Mouse (Mus musculus) liver, adult 2 months (tissue): ENCODE measurements at regions not wholly inside any gene's neighbourhood (a gene's known extent, or its start where the extent isn't known, plus 50 kb on each side); places are given as distances from the start of the nearest gene placed in this dataset.

Experiments
- CTCF ChIP-seq: fragments of 200-500 bp; IDR thresholded peaks from 2 replicates; pipeline ENCODE4 v1.5.1; 2011; ENCODE audit warnings: low read depth, low read length, control low read depth
- POLR2A ChIP-seq: fragments of 200-500 bp; IDR thresholded peaks from 2 replicates; pipeline ENCODE4 v1.6.1; 2011; ENCODE audit warnings: low read length, control low read depth; ENCODE audit not compliant: insufficient read depth; ENCODE audit errors: extremely low read depth

- no peak for TF ChIP-seq POLR2A
- no peak for TF ChIP-seq CTCF
Observed at GRCm38 (mm10) chr8:49069451-49069850, 225.7 kb upstream of the Tenm3 start.
